Mouse (Mus musculus): ENCODE measurements around the gene Nceh1. TPM values are rescaled to one million over a fixed set of nuclear protein-coding genes. Genes with fewer than 3 reads are reported as not detected.

Nceh1 gene
- polyA plus RNA-seq, 1 experiment = 51.5 TPM

- no peaks in the 10 kb centered on the region for H3K4me1 ChIP-seq (ENCODE audit: control insufficient read depth, insufficient read depth, low read length)
Observed at GRCm38 (mm10) chr3:27250936-27251335, 68.2 kb downstream of the Nceh1 start.

GRCm38 (mm10) chr3:27258461-27258860 lies 75.7 kb downstream of the Nceh1 start:
- Histone ChIP-seq H3K4me1 (ENCODE audit: control insufficient read depth, insufficient read depth, low read length) (no peaks in the 10 kb centered on the region), H3K27me3 (ENCODE audit: control insufficient read depth, insufficient read depth, low read length) (no peaks in the 10 kb centered on the region), H3K4me3 (replicated peaks; ENCODE audit: insufficient read depth, low read depth, low read length) (no peak overlapping the region), H3K27ac (ENCODE audit: insufficient read depth, low read length) (no peak overlapping the region)
- no peak for TF ChIP-seq CTCF (IDR thresholded peaks at IDR 0.05; ENCODE audit: borderline replicate concordance, insufficient read depth, low read depth, low read length)
- no peak for TF ChIP-seq POLR2A (IDR thresholded peaks at IDR 0.05; ENCODE audit: borderline replicate concordance, insufficient read depth, low read length)
- 89% methylated on average over 10 of the region's 10 CpGs for whole genome bisulfite sequencing
- no peak for DNase-seq

More at GRCm38 (mm10) chr3:27250936-27251335, 68.2 kb downstream of the Nceh1 start:
- WGBS = 39% methylated on average over 7 of the region's 7 CpGs
- Histone ChIP-seq H3K4me3 (replicated peaks; ENCODE audit: insufficient read depth, low read depth, low read length) (no peak overlapping the region), H3K27me3 (ENCODE audit: control insufficient read depth, insufficient read depth, low read length) (no peaks in the 10 kb centered on the region), H3K27ac (ENCODE audit: insufficient read depth, low read length) (no peak overlapping the region)
- TF ChIP-seq CTCF (IDR thresholded peaks at IDR 0.05; ENCODE audit: borderline replicate concordance, insufficient read depth, low read depth, low read length) = 0 out of 2 replicates have a peak, but pooled peaks have one; percentile 17
- no peak for TF ChIP-seq POLR2A (IDR thresholded peaks at IDR 0.05; ENCODE audit: borderline replicate concordance, insufficient read depth, low read length)
- no peak for DNase-seq

GRCm38 (mm10) chr3:27260393-27260792 lies 77.6 kb downstream of the Nceh1 start:
- 87% methylated on average over 2 of the region's 2 CpGs for WGBS
- H3K4me1 ChIP-seq (ENCODE audit: control insufficient read depth, insufficient read depth, low read length) = no peaks in the 10 kb centered on the region
- no peak overlapping the region for H3K4me3 ChIP-seq (replicated peaks; ENCODE audit: insufficient read depth, low read depth, low read length)
- H3K27ac ChIP-seq (ENCODE audit: insufficient read depth, low read length) = no peak overlapping the region
- TF ChIP-seq POLR2A (IDR thresholded peaks at IDR 0.05; ENCODE audit: borderline replicate concordance, insufficient read depth, low read length) (no peak), CTCF (IDR thresholded peaks at IDR 0.05; ENCODE audit: borderline replicate concordance, insufficient read depth, low read depth, low read length) (no peak)
- H3K27me3 ChIP-seq (ENCODE audit: control insufficient read depth, insufficient read depth, low read length) = no peaks in the 10 kb centered on the region
- DNase-seq = no peak

GRCm38 (mm10) chr3:27267327-27267726 lies 84.6 kb downstream of the Nceh1 start:
- H3K27ac ChIP-seq (ENCODE audit: insufficient read depth, low read length) = no peak overlapping the region
- DNase-seq = no peak
- no peaks in the 10 kb centered on the region for H3K4me1 ChIP-seq (ENCODE audit: control insufficient read depth, insufficient read depth, low read length)
- 82% methylated on average over 5 of the region's 5 CpGs for WGBS
- no peak for TF ChIP-seq POLR2A (IDR thresholded peaks at IDR 0.05; ENCODE audit: borderline replicate concordance, insufficient read depth, low read length)
- TF ChIP-seq CTCF (IDR thresholded peaks at IDR 0.05; ENCODE audit: borderline replicate concordance, insufficient read depth, low read depth, low read length) = no peak
- H3K27me3 ChIP-seq (ENCODE audit: control insufficient read depth, insufficient read depth, low read length) = no peaks in the 10 kb centered on the region
- H3K4me3 ChIP-seq (replicated peaks; ENCODE audit: insufficient read depth, low read depth, low read length) = no peak overlapping the region

- H3K4me3 ChIP-seq (replicated peaks; ENCODE audit: insufficient read depth, low read depth, low read length) = no peak overlapping the region
- WGBS = 77% methylated on average over 4 of the region's 4 CpGs
- DNase-seq = no peak
- H3K27me3 ChIP-seq (ENCODE audit: control insufficient read depth, insufficient read depth, low read length) = no peaks in the 10 kb centered on the region
- H3K4me1 ChIP-seq (ENCODE audit: control insufficient read depth, insufficient read depth, low read length) = no peaks in the 10 kb centered on the region
- H3K27ac ChIP-seq (ENCODE audit: insufficient read depth, low read length) = no peak overlapping the region
- no peak for TF ChIP-seq POLR2A (IDR thresholded peaks at IDR 0.05; ENCODE audit: borderline replicate concordance, insufficient read depth, low read length)
- no peak for TF ChIP-seq CTCF (IDR thresholded peaks at IDR 0.05; ENCODE audit: borderline replicate concordance, insufficient read depth, low read depth, low read length)
Observed at GRCm38 (mm10) chr3:27267887-27268286, 85.1 kb downstream of the Nceh1 start.

DNA sequence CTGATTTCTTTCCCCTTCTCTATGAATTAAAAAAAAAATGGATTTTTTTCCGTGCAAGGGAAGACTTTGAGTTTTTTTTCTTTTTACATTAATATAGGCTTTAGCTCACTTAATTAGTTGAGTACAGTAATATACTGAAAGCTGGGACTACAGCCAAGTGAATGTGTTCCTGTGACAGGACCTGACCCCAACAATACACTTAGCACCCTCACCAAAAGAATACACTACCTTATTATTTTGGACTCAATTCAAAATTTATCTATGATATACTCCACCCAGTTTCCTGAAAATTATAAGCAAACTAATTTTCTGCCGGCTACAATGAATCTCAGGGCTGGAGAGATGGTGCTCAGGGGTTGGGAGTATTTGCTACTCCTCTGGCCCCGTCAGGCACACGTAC lies 86.4 kb downstream of the Nceh1 start:
- no peaks in the 10 kb centered on the region for H3K27me3 ChIP-seq (ENCODE audit: control insufficient read depth, insufficient read depth, low read length)
- 64% methylated on average over 4 of the region's 4 CpGs for WGBS
- no peak overlapping the region for H3K4me3 ChIP-seq (replicated peaks; ENCODE audit: insufficient read depth, low read depth, low read length)
- DNase-seq = no peak
- TF ChIP-seq POLR2A (IDR thresholded peaks at IDR 0.05; ENCODE audit: borderline replicate concordance, insufficient read depth, low read length) (no peak), CTCF (IDR thresholded peaks at IDR 0.05; ENCODE audit: borderline replicate concordance, insufficient read depth, low read depth, low read length) (no peak)
- H3K27ac ChIP-seq (ENCODE audit: insufficient read depth, low read length) = no peak overlapping the region
- no peaks in the 10 kb centered on the region for H3K4me1 ChIP-seq (ENCODE audit: control insufficient read depth, insufficient read depth, low read length)

DNA sequence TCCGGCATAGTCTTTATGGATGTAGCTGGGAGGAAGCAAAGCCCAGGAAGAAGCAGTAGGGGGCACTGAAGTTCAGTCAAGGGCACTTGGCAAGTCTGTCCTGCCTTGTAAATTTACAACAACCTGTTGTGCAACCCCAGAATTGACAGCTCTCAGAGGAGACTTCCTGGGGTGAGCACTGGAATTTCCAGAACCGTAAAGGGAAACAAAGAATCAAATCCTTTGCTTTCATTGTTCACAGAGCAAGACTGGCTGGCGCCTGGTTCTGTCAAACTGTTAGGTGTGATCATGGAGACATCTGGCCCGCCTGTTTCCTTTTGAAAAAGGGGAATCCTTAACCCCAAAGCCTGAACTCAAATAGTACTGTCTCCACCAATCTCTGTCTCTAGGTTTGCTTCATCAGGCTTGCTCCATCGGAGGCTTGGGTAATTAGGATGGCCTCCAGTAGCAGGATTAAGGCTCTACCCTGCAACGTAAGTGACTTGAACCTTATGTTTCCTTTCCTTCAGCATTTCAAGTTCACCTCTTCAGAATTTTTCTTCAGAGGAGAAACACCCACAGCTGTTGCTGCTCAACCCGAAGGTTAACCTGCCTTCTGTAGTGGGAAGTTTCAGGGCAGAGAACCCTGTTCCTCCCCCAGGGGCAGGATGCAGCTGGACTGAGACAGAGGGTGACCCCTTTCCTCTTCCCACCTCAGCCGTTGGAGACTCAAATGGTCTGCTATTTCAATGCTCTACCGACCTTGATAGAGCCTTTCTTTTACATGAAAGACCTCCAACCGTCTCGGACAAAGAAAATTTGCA lies 87.6 kb downstream of the Nceh1 start:
- Histone ChIP-seq H3K27ac (ENCODE audit: insufficient read depth, low read length) (no peak overlapping the region), H3K27me3 (ENCODE audit: control insufficient read depth, insufficient read depth, low read length) (no peaks in the 10 kb centered on the region), H3K4me3 (replicated peaks; ENCODE audit: insufficient read depth, low read depth, low read length) (no peak overlapping the region), H3K4me1 (ENCODE audit: control insufficient read depth, insufficient read depth, low read length) (no peaks in the 10 kb centered on the region)
- no peak for DNase-seq
- 29% methylated on average over 11 of the region's 11 CpGs for WGBS
- TF ChIP-seq CTCF (IDR thresholded peaks at IDR 0.05; ENCODE audit: borderline replicate concordance, insufficient read depth, low read depth, low read length) = no peak

Data from cerebellum, adult 2 months (tissue).